Mouse (Mus musculus) embryo, embryonic 10.5 days (tissue): ENCODE results near the gene Nphp1.

Experiments
- DNase-seq: peaks from one replicate; pipeline ENCODE4 v3.0.0-alpha.2; 2015; ENCODE audit warnings: low spot score

The Nphp1 gene

GRCm38 (mm10) chr2:127749376-127749775 lies 39.3 kb downstream of the Nphp1 start:
- DNase-seq = no peak

GRCm38 (mm10) chr2:127748316-127748715 lies 40.4 kb downstream of the Nphp1 start:
- DNase-seq = no peak

GRCm38 (mm10) chr2:127742637-127743036 lies 46.1 kb downstream of the Nphp1 start:
- DNase-seq = no peak

GRCm38 (mm10) chr2:127740756-127741519 lies 47.8 kb downstream of the Nphp1 start:
- peak; percentile 50 for DNase-seq

- DNase-seq = no peak
Observed at GRCm38 (mm10) chr2:127737885-127738284, 50.8 kb downstream of the Nphp1 start.

GRCm38 (mm10) chr2:127736631-127737209 lies 52.0 kb downstream of the Nphp1 start:
- DNase-seq = no peak

DNA sequence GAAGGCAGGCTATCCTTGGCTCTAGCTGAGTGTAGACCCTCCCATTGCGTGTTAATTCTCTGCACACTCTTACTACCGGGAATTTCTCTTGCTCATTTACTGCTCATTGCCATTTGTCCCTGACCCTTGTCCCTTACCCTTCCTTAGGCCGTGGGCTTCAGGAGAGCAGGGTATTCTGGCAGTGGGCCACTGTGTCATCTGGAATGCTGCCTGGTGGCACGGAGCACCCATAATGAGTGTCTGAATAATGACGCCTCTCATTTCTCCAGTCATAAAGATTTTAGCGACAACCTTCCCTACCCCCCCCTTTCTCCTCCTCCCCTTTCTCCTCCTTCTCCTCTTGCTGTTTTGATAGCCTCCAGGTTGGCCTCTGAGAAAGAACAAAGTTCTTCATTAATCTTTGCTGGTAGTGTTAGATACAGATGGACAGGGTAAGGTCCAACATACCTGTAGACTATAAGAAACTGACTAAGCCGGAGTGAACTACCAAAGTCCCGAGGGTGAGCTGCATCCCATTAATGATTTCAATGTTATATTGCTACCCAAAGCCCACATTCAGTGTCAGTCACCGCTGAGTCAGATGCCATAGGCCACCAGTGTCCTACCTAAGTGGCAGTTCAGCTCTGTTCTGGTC lies 53.1 kb downstream of the Nphp1 start:
- DNase-seq = no peak

GRCm38 (mm10) chr2:127734889-127735288 lies 53.8 kb downstream of the Nphp1 start:
- DNase-seq = no peak

DNA sequence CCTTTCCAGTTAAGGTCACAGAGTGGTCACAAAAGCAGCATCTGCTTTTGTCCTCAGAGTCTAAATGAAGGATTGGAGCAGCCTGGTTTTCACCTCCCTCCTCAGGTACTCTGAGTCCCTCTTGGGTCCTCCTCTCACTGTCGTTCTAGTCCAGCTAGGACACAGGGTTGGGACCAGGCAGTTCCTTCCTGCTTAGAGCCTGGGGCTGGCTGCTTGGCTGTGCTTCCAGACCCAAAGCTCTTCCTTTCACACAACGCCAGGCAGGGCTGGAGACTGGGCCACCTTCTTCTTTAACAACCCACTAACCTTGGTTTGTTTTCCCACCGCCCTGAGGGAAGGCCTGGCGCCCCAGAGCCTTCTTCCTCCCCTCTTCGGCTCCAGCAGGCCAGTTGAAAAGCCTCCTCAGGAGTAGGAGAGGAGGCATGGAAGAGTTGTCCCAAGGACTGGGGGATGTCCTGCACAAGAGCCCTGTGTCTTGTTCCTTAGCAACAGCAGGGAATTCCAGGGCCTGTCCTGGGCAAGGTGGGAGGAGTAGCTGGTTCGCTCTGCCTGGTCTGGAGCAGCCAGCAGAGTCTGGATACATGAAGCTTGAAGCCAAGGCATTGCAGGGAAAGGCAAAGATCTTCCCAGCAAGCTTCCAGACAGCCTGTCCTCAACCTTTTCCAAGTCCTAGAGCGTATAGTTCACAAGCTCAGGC lies 58.2 kb downstream of the Nphp1 start:
- no peak for DNase-seq

GRCm38 (mm10) chr2:127729671-127730070 lies 59.0 kb downstream of the Nphp1 start, which contains the start of gene Mall:
Mall (minus strand) TSS chr2:127729932.
- peak; percentile 12 for DNase-seq

DNA sequence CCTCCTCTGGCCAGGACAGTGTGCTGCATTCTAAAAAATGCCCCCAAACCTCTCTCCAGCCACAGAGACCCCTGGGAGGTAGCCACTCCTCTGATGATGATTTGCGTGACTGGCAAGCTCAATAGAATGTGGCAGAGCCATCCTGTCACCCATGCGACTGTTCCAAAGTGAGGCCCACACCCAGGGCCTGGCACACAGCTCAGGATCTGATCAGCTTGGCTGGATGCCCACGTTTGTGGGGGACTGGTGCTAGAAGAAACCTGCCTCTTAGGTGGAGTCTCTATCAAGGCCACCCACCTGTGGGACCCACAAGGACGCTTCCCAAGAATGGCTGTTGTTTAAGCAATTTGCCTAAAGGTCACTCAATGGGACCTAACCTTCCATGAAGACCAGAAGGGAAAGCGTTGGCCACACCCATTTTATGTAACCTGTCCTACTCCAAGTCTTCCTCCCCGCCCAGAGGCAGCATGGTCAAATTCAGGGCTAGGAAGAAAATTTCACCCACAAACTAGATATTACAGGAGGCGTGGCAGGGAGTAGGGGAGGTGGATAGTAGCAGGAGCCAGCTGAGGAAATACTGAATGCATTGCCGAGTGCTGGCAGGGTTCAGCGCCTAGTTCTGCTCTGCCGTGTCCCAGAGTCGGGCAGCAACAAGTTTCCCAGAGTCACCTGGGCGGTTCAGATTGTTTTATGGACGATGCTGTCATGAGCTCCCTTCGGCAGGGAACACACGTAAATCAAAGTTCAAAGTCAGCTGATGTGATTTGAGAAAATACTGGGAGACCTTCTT lies 59.8 kb downstream of the Nphp1 start:
- no peak for DNase-seq

GRCm38 (mm10) chr2:127728146-127728545 lies 60.6 kb downstream of the Nphp1 start:
- no peak for DNase-seq

GRCm38 (mm10) chr2:127723193-127723592 lies 65.5 kb downstream of the Nphp1 start:
- no peak for DNase-seq

DNA sequence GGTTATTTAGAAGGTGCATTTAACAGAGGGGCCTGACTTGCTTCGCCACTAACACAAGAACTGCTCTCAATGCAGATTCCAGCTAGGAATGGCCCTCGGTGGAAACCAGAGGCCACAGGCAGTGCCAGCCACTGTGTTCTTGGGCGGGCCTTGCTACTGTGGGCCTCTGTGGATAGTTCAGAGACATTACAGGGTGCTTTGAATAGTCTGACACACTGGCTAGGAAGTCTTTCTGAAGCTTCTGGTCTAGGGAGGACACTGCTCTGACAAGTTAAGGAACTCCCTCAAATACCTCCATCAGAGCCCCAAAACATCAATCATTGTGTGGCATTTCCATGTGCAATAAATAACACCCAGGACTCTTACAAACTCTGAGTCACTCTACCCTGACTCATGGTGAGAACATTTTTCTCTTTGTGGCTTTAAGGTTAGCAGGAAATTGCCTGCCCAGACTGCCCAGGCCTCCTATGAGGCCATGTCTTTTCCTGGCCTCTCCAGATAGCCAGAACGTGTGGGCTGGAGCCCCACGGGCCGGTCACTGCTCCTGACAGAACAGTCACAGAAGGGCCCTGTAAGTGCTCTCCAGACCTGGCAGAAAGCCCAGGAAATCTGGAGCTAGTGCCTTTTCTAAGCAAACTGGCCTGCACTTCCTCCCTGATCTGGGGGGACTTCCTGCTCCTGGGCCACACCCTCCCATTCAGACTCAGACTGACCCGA lies 66.4 kb downstream of the Nphp1 start:
- DNase-seq = no peak

GRCm38 (mm10) chr2:127718839-127719468 lies 69.7 kb downstream of the Nphp1 start:
- DNase-seq = no peak

DNA sequence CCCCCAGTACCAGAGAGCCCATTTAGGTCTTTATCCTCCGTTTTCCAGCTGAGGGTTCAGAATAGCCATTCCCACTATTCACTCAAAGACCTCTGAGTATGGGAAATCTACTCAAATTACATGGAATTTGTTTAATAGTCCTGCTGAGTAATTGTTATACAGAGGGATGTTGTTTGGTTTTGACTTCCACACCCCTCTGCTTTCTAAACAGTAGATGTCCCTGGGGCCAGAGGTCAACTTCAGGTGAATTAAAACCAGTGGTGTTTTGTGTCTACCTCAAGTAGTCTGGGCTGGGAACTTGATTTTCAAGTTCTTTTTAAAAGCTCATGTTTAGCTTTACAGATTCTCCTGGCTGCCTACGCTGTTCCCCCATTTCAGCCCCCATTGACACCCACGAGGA lies 74.0 kb downstream of the Nphp1 start:
- DNase-seq = no peak

- no peak for DNase-seq
Observed at GRCm38 (mm10) chr2:127708792-127709191, 79.9 kb downstream of the Nphp1 start.

GRCm38 (mm10) chr2:127708060-127708459 lies 80.6 kb downstream of the Nphp1 start:
- no peak for DNase-seq

DNA sequence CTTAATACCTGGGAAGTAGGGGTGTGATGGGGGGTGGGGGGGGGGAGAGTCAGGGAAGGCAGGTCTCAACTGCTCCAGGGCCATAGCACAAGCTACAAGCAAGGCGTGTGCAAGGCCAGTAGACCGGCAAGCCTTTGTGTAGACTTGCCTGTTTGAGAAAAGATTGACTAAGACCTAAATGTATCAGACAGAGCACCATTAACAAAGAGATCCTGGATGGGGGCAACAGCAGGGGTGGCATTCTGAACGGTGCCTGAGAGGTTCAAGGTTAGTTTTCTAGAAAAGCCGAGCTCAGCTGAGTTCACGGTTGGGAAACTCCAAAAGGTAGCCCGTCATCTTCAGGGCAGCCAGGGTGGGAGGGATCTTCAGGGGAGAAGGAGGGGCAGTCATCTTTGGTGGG lies 83.4 kb downstream of the Nphp1 start:
- DNase-seq = no peak
